Mouse (Mus musculus): Measurements from ENCODE around the gene Cks1b.

DNA sequence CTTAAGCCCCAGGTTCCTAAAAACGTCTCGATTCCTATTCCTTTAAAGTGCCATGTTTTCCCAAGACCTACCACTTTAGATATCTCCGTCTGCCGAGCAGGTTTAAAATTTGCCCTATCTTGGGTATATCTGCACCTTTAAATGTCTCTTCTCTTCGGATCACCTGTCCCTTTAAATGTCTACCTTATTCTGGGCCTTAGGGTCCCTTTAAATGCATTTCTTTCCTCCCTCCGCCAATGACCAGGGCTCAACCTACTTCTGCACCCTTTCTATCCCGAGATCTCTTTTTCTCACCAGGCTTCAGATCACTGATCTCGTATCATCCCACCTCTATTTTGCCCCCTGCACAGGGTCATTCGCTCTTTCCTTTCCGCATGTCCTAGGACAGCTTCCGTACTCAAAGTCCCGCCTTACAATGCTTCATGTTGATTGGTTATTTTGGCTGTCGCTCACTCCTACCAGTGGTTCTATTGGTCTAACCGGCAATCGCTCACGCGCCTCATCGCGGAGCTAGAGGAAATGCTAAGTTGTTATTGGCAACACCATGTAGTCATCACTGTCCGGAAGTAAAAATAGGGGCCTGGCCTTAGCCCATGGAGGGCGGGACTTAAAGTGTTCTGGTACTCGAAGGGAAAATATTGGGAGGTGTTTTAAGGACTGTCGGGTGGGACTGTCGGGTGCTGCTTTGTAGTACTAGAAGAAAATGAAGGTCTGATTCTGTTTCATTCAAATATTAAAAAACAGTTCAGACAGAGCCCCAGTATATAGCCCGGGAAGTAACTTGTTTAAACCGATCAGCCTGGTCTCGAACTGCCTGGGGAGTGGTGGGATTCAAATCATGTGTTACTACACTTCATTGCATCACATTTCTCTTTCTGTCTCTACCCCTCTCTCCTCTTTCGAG lies 6.4 kb downstream of the Cks1b start, which contains the start of gene Flad1:
- TF ChIP-seq POLR2A (IDR thresholded peaks at IDR 0.05; ENCODE audit: insufficient read depth, low read depth, low read length) (no peak), CTCF (IDR thresholded peaks at IDR 0.05; ENCODE audit: insufficient read depth, low read depth, low read length) (no peak)
